Mouse (Mus musculus): Measurements from ENCODE around the gene Pik3r3.

Gene Pik3r3

GRCm38 (mm10) chr4:116220071-116220650, 1.3 kb upstream of the Pik3r3 start:
- peak in 1 of 2 experiments; percentile 7 for DNase-seq

GRCm38 (mm10) chr4:116220780-116221139, 658 bp upstream of the Pik3r3 start:
- no peak for DNase-seq

GRCm38 (mm10) chr4:116221996-116222842, 801 bp downstream of the Pik3r3 start:
- DNase-seq = peak; percentile 13 to 34

- DNase-seq = no peak
Measured at GRCm38 (mm10) chr4:116222843-116223119, 1.4 kb downstream of the Pik3r3 start.

GRCm38 (mm10) chr4:116243377-116243776, 22.0 kb downstream of the Pik3r3 start:
- no peak for DNase-seq

- no peak for DNase-seq
Measured at GRCm38 (mm10) chr4:116244240-116244639, 22.8 kb downstream of the Pik3r3 start.

- DNase-seq = peak; percentile 53 to 69
Measured at GRCm38 (mm10) chr4:116245926-116246325, 24.5 kb downstream of the Pik3r3 start.

GRCm38 (mm10) chr4:116249986-116250385, 28.6 kb downstream of the Pik3r3 start:
- DNase-seq = no peak

GRCm38 (mm10) chr4:116268220-116268619, 46.8 kb downstream of the Pik3r3 start:
- DNase-seq = no peak

GRCm38 (mm10) chr4:116282211-116282610, 60.8 kb downstream of the Pik3r3 start:
- DNase-seq = peak; percentile 27 to 39

- DNase-seq = no peak
Measured at GRCm38 (mm10) chr4:116291561-116291960, 70.1 kb downstream of the Pik3r3 start.

- DNase-seq = no peak
Measured at GRCm38 (mm10) chr4:116293296-116293695, 71.9 kb downstream of the Pik3r3 start.

GRCm38 (mm10) chr4:116300878-116301355, 79.5 kb downstream of the Pik3r3 start:
- no peak for DNase-seq

- no peak for DNase-seq
Measured at GRCm38 (mm10) chr4:116304551-116304950, 83.1 kb downstream of the Pik3r3 start.

GRCm38 (mm10) chr4:116317575-116317974, 96.2 kb downstream of the Pik3r3 start:
- DNase-seq = no peak

GRCm38 (mm10) chr4:116322127-116322526, 100.7 kb downstream of the Pik3r3 start:
- DNase-seq = no peak

- no peak for DNase-seq
Measured at GRCm38 (mm10) chr4:116329256-116329655, 107.8 kb downstream of the Pik3r3 start.

GRCm38 (mm10) chr4:116336294-116336693, 114.9 kb downstream of the Pik3r3 start:
- DNase-seq = no peak

- peak; percentile 55 to 83 for DNase-seq
Measured at GRCm38 (mm10) chr4:116342119-116342518, 120.7 kb downstream of the Pik3r3 start.

- DNase-seq = peak; percentile 35 to 38
Measured at GRCm38 (mm10) chr4:116352496-116352895, 131.1 kb downstream of the Pik3r3 start.

Data from kidney, postnatal 25 days (tissue).